Mouse (Mus musculus) adrenal gland, adult (tissue): ENCODE results near the gene Nxnl1.

Experiments
- DNase-seq, 2 experiments: peaks; one replicate each; pipeline ENCODE4 v3.0.0; 2022 to 2023; ENCODE audit warnings: low spot score in 1 of 2; ENCODE audit not compliant: inconsistent age in 2 of 2

The Nxnl1 gene

GRCm38 (mm10) chr8:71566501-71566900 is at the start of gene Nxnl1:
TSS of gene Nxnl1 (minus strand) at chr8:71566601.
- no peak for DNase-seq

GRCm38 (mm10) chr8:71613418-71613817 is 47.0 kb upstream of the Nxnl1 start:
- no peak for DNase-seq

- no peak for DNase-seq
These were observed 45.7 kb upstream of the Nxnl1 start for GRCm38 (mm10) chr8:71612141-71612540.

GRCm38 (mm10) chr8:71610822-71611651 is 44.6 kb upstream of the Nxnl1 start, which contains the start of gene Colgalt1:
TSS of gene Colgalt1 (plus strand) at chr8:71610998.
- DNase-seq, result peak; percentile 98 to 99

GRCm38 (mm10) chr8:71604021-71604420 is 37.6 kb upstream of the Nxnl1 start:
- DNase-seq, result no peak

- peak; percentile 82 to 91 for DNase-seq
These were observed 36.4 kb upstream of the Nxnl1 start for GRCm38 (mm10) chr8:71602666-71603334.

GRCm38 (mm10) chr8:71601939-71602665 is 35.7 kb upstream of the Nxnl1 start:
- DNase-seq, result no peak

GRCm38 (mm10) chr8:71598841-71599240 is 32.4 kb upstream of the Nxnl1 start:
- no peak for DNase-seq

- no peak for DNase-seq
These were observed 32.0 kb upstream of the Nxnl1 start for GRCm38 (mm10) chr8:71598375-71598774.

- DNase-seq, result no peak
These were observed 31.1 kb upstream of the Nxnl1 start, which contains the start of gene Fam129c for GRCm38 (mm10) chr8:71597451-71597850. TSS of gene Fam129c (plus strand) at chr8:71597648.

- DNase-seq, result no peak
These were observed 30.4 kb upstream of the Nxnl1 start for GRCm38 (mm10) chr8:71596798-71597197.

GRCm38 (mm10) chr8:71596384-71596783 is 30.0 kb upstream of the Nxnl1 start:
- no peak for DNase-seq

GRCm38 (mm10) chr8:71595862-71596261 is 29.5 kb upstream of the Nxnl1 start:
- peak; percentile 90 to 96 for DNase-seq

GRCm38 (mm10) chr8:71594324-71594722 is 27.9 kb upstream of the Nxnl1 start:
- DNase-seq, result no peak

GRCm38 (mm10) chr8:71593556-71594323 is 27.3 kb upstream of the Nxnl1 start:
- peak in 1 of 2 experiments; percentile 66 for DNase-seq

- DNase-seq, result peak in 1 of 2 experiments; percentile 89
These were observed 26.2 kb upstream of the Nxnl1 start for GRCm38 (mm10) chr8:71592374-71593170.

- DNase-seq, result peak; percentile 98
These were observed 25.3 kb upstream of the Nxnl1 start, which contains the start of gene Pgls for GRCm38 (mm10) chr8:71591471-71592373. TSS of gene Pgls (plus strand) at chr8:71592176.

GRCm38 (mm10) chr8:71591017-71591416 is 24.6 kb upstream of the Nxnl1 start:
- DNase-seq, result no peak

GRCm38 (mm10) chr8:71588762-71589161 is 22.4 kb upstream of the Nxnl1 start:
- DNase-seq, result no peak
